ENCODE assay signal across 9 mouse cellular contexts in the genomic region with DNA sequence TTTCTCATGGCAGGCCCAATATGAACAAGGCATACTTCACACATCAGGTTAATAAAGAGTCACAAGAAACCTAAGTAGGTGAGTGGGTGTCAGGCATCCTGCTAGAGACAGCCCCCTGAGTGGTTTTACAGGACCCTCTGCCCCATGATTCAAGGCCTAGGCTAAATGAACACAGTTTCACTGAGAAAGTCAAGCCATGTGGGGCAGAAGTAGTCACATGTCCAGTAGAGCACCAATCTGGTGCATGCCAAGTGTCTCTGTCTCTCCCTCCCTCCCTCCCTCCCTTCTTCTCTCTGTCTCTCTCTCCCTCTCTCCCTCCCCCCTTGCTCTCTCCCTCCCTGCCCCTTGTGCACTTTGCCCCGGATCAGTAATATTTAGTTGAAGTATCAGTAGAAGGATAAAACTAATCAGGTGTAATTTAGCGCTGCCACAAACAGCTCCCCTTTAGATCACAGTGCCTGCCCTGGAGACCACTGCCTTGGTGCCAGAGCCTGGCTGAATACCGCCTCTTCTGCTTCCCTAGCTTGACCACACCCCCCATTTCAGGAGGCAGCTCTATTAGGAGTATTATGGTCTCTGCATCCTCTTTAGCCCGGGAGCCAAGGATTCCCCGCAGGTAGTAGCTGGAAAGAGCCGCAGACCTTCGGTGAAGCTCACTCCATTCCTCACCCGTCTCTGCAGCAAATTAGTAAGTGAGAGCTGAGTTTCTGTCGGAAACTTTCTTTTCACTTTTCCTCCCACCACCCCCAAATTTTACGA. TPM values are rescaled to one million over a fixed set of nuclear protein-coding genes. Genes with fewer than 3 reads are reported as not detected.
DNase-seq lines count a peak whose midpoint lies in the region; ATAC-seq lines count a peak whose summit lies in the region.
"Had no signal": no experiment of that assay in that cellular context is flagged by ENCODE, and none has a peak within 500 bp of the region (broad histone marks: within the 10 kb centered on the region; RNA-seq: fewer than 3 reads in every experiment).

Gene Ets1, plus strand, starts transcription at position 595 of the 759 bp plus-strand sequence.

- no peaks in the 10 kb centered on the region for H3K4me1 ChIP-seq in forebrain, embryonic 13.5 days
- peaks cover 11% of the 10 kb centered on the region; the same call in 1 of the 2 replicates for H3K4me1 ChIP-seq in hindbrain, embryonic 10.5 days (replicated peaks)
- H3K4me1 ChIP-seq in midbrain, embryonic 14.5 days (ENCODE audit: control insufficient read depth, insufficient read depth, low read length), result no peaks in the 10 kb centered on the region

- ATAC-seq in frontal cortex, adult (ENCODE audit: low TSS enrichment), result no peak
- no peak for ATAC-seq in forebrain, embryonic 13.5 days
- no peak for ATAC-seq in midbrain, embryonic 14.5 days (ENCODE audit: low FRiP score, low TSS enrichment)

- H3K27me3 ChIP-seq in forebrain, embryonic 13.5 days, result peaks cover 48% of the 10 kb centered on the region
- H3K27me3 ChIP-seq in hindbrain, embryonic 10.5 days (ENCODE audit: insufficient read depth, poor library complexity, severe bottlenecking), result peaks cover 59% of the 10 kb centered on the region
- peaks cover 21% of the 10 kb centered on the region; the same call in 1 of the 2 replicates for H3K27me3 ChIP-seq in midbrain, embryonic 14.5 days (ENCODE audit: control insufficient read depth, insufficient read depth, low read length)

- H3K36me3 ChIP-seq in forebrain, embryonic 13.5 days (ENCODE audit: poor library complexity, severe bottlenecking), result no peaks in the 10 kb centered on the region
- H3K36me3 ChIP-seq in hindbrain, embryonic 10.5 days, result no peaks in the 10 kb centered on the region
- no peaks in the 10 kb centered on the region for H3K36me3 ChIP-seq in midbrain, embryonic 14.5 days (ENCODE audit: control insufficient read depth, insufficient read depth, low read length)

- H3K9ac ChIP-seq in forebrain, embryonic 13.5 days, result no peak within 1 kb of the TSS
- no peak within 1 kb of the TSS for H3K9ac ChIP-seq in midbrain, embryonic 14.5 days (replicated peaks; ENCODE audit: low read length)

- DNase-seq in frontal cortex, adult 2 months (ENCODE audit: extremely low spot score in 1 of 2, low spot score in 1 of 2), result no peak
- DNase-seq in adrenal gland, adult (ENCODE audit: inconsistent age in 2 of 2, low spot score in 1 of 2), result peak; percentile 16 to 50
- DNase-seq in hindbrain, embryonic 10.5 days (ENCODE audit: low spot score), result peak; percentile 37
- DNase-seq in left cerebral cortex, postnatal 4 days, result peak; percentile 19
- peak; percentile 54 for DNase-seq in midbrain, embryonic 14.5 days
- no peak for DNase-seq in right cerebral cortex, postnatal 10 days (ENCODE audit: low spot score in 2 of 2)

- H3K4me2 ChIP-seq in forebrain, embryonic 13.5 days, result peak within 1 kb of the TSS; percentile 15; the same call in 1 of the 2 replicates
- peak within 1 kb of the TSS; percentile 22 for H3K4me2 ChIP-seq in midbrain, embryonic 14.5 days (ENCODE audit: low read length)

- intact Hi-C loops in left cerebral cortex, postnatal 4 days (cut with DNase I), result no loop called here

- no peak within 1 kb of the TSS for H3K4me3 ChIP-seq in forebrain, embryonic 13.5 days
- peak within 1 kb of the TSS; percentile 35 for H3K4me3 ChIP-seq in hindbrain, embryonic 10.5 days
- H3K4me3 ChIP-seq in midbrain, embryonic 14.5 days (replicated peaks; ENCODE audit: low read depth, low read length), result 0 out of 2 replicates have a peak within 1 kb of the TSS, but pooled peaks have one; percentile 5

- H3K27ac ChIP-seq in forebrain, embryonic 13.5 days, result no peak within 1 kb of the TSS
- no peak within 1 kb of the TSS for H3K27ac ChIP-seq in hindbrain, embryonic 10.5 days
- H3K27ac ChIP-seq in midbrain, embryonic 14.5 days (replicated peaks; ENCODE audit: low read depth, low read length), result no peak within 1 kb of the TSS
- H3K27ac ChIP-seq: macrophage had no signal

- no peaks in the 10 kb centered on the region for H3K9me3 ChIP-seq in forebrain, embryonic 13.5 days (replicated peaks)
- H3K9me3 ChIP-seq in hindbrain, embryonic 10.5 days, result no peaks in the 10 kb centered on the region
- H3K9me3 ChIP-seq in midbrain, embryonic 14.5 days (ENCODE audit: control insufficient read depth, low read length), result no peaks in the 10 kb centered on the region

- 0% methylated on average over 10 of the region's 10 CpGs for WGBS in forebrain, embryonic 13.5 days
- WGBS in hindbrain, embryonic 10.5 days, result 2% methylated on average over 10 of the region's 10 CpGs
- 1% methylated on average over 10 of the region's 10 CpGs for WGBS in midbrain, embryonic 14.5 days

RNA-seq across cellular contexts. Expression of gene Ets1, which starts in this region (rescaled TPM):
- 7.9 and 11.0 TPM in 2 replicates for polyA plus RNA-seq in frontal cortex, adult 2 months (2012; rRNA removed)
- 16.0 and 16.7 TPM in 2 replicates for polyA plus RNA-seq in forebrain, embryonic 13.5 days (2015; fragmentation: Nextera tagmentation; extraction: Ambion mirVana)
- 29.0 and 32.0 TPM in 2 replicates for polyA plus RNA-seq in hindbrain, embryonic 10.5 days (2016; fragmentation: Nextera tagmentation; extraction: Ambion mirVana)
- total RNA-seq in left cerebral cortex, postnatal 4 days (2021), result 10 to 100 TPM; 26.5 to 27.2 TPM
- 8.3 and 19.6 TPM in 2 replicates for polyA plus RNA-seq in midbrain, embryonic 14.5 days (2014; fragmentation: Nextera tagmentation; extraction: Ambion mirVana)

Comparison
In these comparisons a context has a peak if more than half of its experiments do, and no peak if none do; other contexts are left out.
1. DNase-seq: peak in adrenal gland, adult (2 of 2), hindbrain, embryonic 10.5 days (single experiment), left cerebral cortex, postnatal 4 days (single experiment) and midbrain, embryonic 14.5 days (single experiment); none in frontal cortex, adult 2 months (0 of 2) and right cerebral cortex, postnatal 10 days (0 of 2).